ENCODE assay signal across 13 mouse cellular contexts in genomic region chr13:6666887-6667286, GRCm38 (mm10). TPM values are rescaled to one million over a fixed set of nuclear protein-coding genes. Genes with fewer than 3 reads are reported as not detected.
DNase-seq lines count a peak whose midpoint lies in the region; ATAC-seq and TF ChIP-seq lines count a peak whose summit lies in the region.
"Had no signal": no experiment of that assay in that cellular context is flagged by ENCODE, and none has a peak within 500 bp of the region (broad histone marks: within the 10 kb centered on the region; RNA-seq: fewer than 3 reads in every experiment).

No protein-coding gene starts in this region.

- H3K27me3 ChIP-seq in megakaryocyte, embryonic 14.5 days (replicated peaks), result no peaks in the 10 kb centered on the region
- H3K27me3 ChIP-seq in heart, embryonic 12.5 days (replicated peaks), result no peaks in the 10 kb centered on the region
- H3K27me3 ChIP-seq in stomach, postnatal 0 days (ENCODE audit: control insufficient read depth, insufficient read depth, low read length), result no peaks in the 10 kb centered on the region
- H3K27me3 ChIP-seq: embryonic facial prominence, embryonic 12.5 days had no signal

- H3K9me3 ChIP-seq in megakaryocyte, embryonic 14.5 days, result no peaks in the 10 kb centered on the region
- H3K9me3 ChIP-seq in heart, embryonic 12.5 days (replicated peaks), result no peaks in the 10 kb centered on the region
- H3K9me3 ChIP-seq in stomach, postnatal 0 days (ENCODE audit: control insufficient read depth, low read length), result no peaks in the 10 kb centered on the region
- H3K9me3 ChIP-seq: embryonic facial prominence, embryonic 12.5 days had no signal

- no peak overlapping the region for H3K9ac ChIP-seq in heart, embryonic 12.5 days
- no peak overlapping the region for H3K9ac ChIP-seq in stomach, postnatal 0 days (ENCODE audit: low read length)
- H3K9ac ChIP-seq: embryonic facial prominence, embryonic 12.5 days had no signal

- intact Hi-C loops in gastrocnemius, postnatal 14 days (cut with DNase I; ENCODE audit: low total_unique reads), result no loop called here

- no peaks in the 10 kb centered on the region for H3K36me3 ChIP-seq in megakaryocyte, embryonic 14.5 days (replicated peaks; ENCODE audit: low read length)
- H3K36me3 ChIP-seq in heart, embryonic 12.5 days, result no peaks in the 10 kb centered on the region
- no peaks in the 10 kb centered on the region for H3K36me3 ChIP-seq in stomach, postnatal 0 days (ENCODE audit: control insufficient read depth, insufficient read depth, low read length)
- H3K36me3 ChIP-seq: embryonic facial prominence, embryonic 12.5 days had no signal

- no peak for TF ChIP-seq EP300 in stomach, postnatal 0 days (optimal IDR thresholded peaks at IDR 0.05)

- H3K4me2 ChIP-seq in heart, embryonic 12.5 days, result no peak overlapping the region
- H3K4me2 ChIP-seq in stomach, postnatal 0 days (replicated peaks; ENCODE audit: low read depth), result no peak overlapping the region
- H3K4me2 ChIP-seq: embryonic facial prominence, embryonic 12.5 days had no signal

- 33% methylated on average over 4 of the region's 4 CpGs for WGBS in heart, embryonic 12.5 days
- 65% methylated on average over 4 of the region's 4 CpGs for WGBS in stomach, postnatal 0 days

- H3K4me1 ChIP-seq in megakaryocyte, embryonic 14.5 days, result peaks cover 34% of the 10 kb centered on the region
- H3K4me1 ChIP-seq in heart, embryonic 12.5 days (replicated peaks), result peaks cover 14% of the 10 kb centered on the region
- H3K4me1 ChIP-seq in stomach, postnatal 0 days (replicated peaks; ENCODE audit: control insufficient read depth, insufficient read depth), result no peaks in the 10 kb centered on the region
- H3K4me1 ChIP-seq: embryonic facial prominence, embryonic 12.5 days had no signal

- no peak for TF ChIP-seq CTCF in stomach, postnatal 0 days (IDR thresholded peaks at IDR 0.05; ENCODE audit: low read depth)

- peak overlapping the region; percentile 59 for H3K4me3 ChIP-seq in megakaryocyte, embryonic 14.5 days (replicated peaks)
- no peak overlapping the region for H3K4me3 ChIP-seq in heart, embryonic 12.5 days
- no peak overlapping the region for H3K4me3 ChIP-seq in stomach, postnatal 0 days (ENCODE audit: low read depth, low read length)
- H3K4me3 ChIP-seq: embryonic facial prominence, embryonic 12.5 days had no signal

- no peak for DNase-seq in frontal cortex, postnatal 10 days (ENCODE audit: low spot score in 2 of 2)
- no peak for DNase-seq in stomach, postnatal 0 days (ENCODE audit: low spot score)
- no peak for DNase-seq in gastrocnemius, postnatal 25 days
- DNase-seq in gastrocnemius, postnatal 14 days, result no peak
- DNase-seq: lung, postnatal 4 days; spleen, adult 18-20 months had no signal

- peak overlapping the region; percentile 81 for H3K27ac ChIP-seq in heart, embryonic 12.5 days (ENCODE audit: poor library complexity, severe bottlenecking)
- H3K27ac ChIP-seq in stomach, postnatal 0 days (replicated peaks), result peak overlapping the region; percentile 4; the same call in 1 of the 2 replicates
- H3K27ac ChIP-seq: embryonic facial prominence, embryonic 12.5 days; kidney, postnatal 0 days had no signal

- ATAC-seq in frontal cortex, adult (ENCODE audit: low TSS enrichment), result peak; percentile 95
- ATAC-seq in megakaryocyte, adult 5-6 weeks (ENCODE audit: poor library complexity, severe bottlenecking), result no peak
- ATAC-seq in heart, embryonic 12.5 days (ENCODE audit: insufficient number of reproducible peaks, low FRiP score), result peak; percentile 64; the same call in 1 of the 2 replicates
- no peak for ATAC-seq in stomach, postnatal 0 days (ENCODE audit: low FRiP score, low TSS enrichment)
- ATAC-seq: inflammation-experienced regulatory T-cells, adult 6 months had no signal

RNA-seq across cellular contexts. Expression of gene Pfkp, which starts 18.3 kb away (rescaled TPM):
- polyA plus RNA-seq in megakaryocyte, embryonic 14.5 days (2012; ENCODE audit: insufficient read depth, low replicate concordance), result 15.2 and 36.9 TPM in 2 replicates
- total RNA-seq in megakaryocyte, adult 5-6 weeks (2015), result 51.1 and 66.3 TPM in 2 replicates
- total RNA-seq in megakaryocyte, adult 5-6 weeks (2017), result 90.5 and 94.6 TPM in 2 replicates
- polyA plus RNA-seq in heart, embryonic 12.5 days (2016; fragmentation: Nextera tagmentation; extraction: Ambion mirVana), result 193 and 196 TPM in 2 replicates
- polyA plus RNA-seq in stomach, postnatal 0 days (2015; fragmentation: Nextera tagmentation; extraction: Ambion mirVana), result 34.7 and 41.1 TPM in 2 replicates
- 1 to 10 TPM; 4.8 to 5.1 TPM for total RNA-seq in gastrocnemius, postnatal 25 days (2021)
- 1 to 10 TPM; 6.7 to 8.2 TPM for total RNA-seq in gastrocnemius, postnatal 14 days (2021)

Comparison
In these comparisons a context has a peak if more than half of its experiments do, and no peak if none do; other contexts are left out.
1. ATAC-seq: peak in frontal cortex, adult (single experiment) and heart, embryonic 12.5 days (single experiment); none in megakaryocyte, adult 5-6 weeks (single experiment) and stomach, postnatal 0 days (single experiment).
2. RNA of gene Pfkp, which starts 18.3 kb away (total RNA-seq): 51.1 to 94.6 TPM in megakaryocyte, adult 5-6 weeks; 6.7 to 8.2 TPM in gastrocnemius, postnatal 14 days and 4.8 to 5.1 TPM in gastrocnemius, postnatal 25 days; every median in the first group is over 4 times any median in the second.